Mouse (Mus musculus) lung, adult 2 months (tissue): Measurements from ENCODE around the gene Shc3. TPM values are rescaled to one million over a fixed set of nuclear protein-coding genes. Genes with fewer than 3 reads are reported as not detected.

Source experiments
- DNase-seq: peaks from one replicate; pipeline ENCODE4 v3.0.0; 2022
- H3K4me1 ChIP-seq: fragments of 200-500 bp; 2 replicates; pipeline ENCODE4 v1.6.1; 2011; ENCODE audit warnings: low read length; ENCODE audit not compliant: control insufficient read depth, insufficient read depth
- H3K4me3 ChIP-seq: fragments of 200-500 bp; replicated peaks from 2 replicates; pipeline ENCODE3; 2011; ENCODE audit warnings: low read depth, mild to moderate bottlenecking, control low read depth, low read length; ENCODE audit errors: extremely low read depth
- CTCF ChIP-seq: fragments of 200-500 bp; IDR thresholded peaks from 2 replicates; pipeline ENCODE4 v1.5.1; 2011; ENCODE audit warnings: mild to moderate bottlenecking, low read length, control low read depth; ENCODE audit not compliant: insufficient read depth
- POLR2A ChIP-seq: fragments of 200-500 bp; IDR thresholded peaks from 2 replicates; pipeline ENCODE4 v1.6.1; 2011; ENCODE audit warnings: low read depth, mild to moderate bottlenecking, control low read depth, low read length, borderline replicate concordance; ENCODE audit errors: extremely low read depth
- WGBS: fragments of 180-500 bp; shearing (Covaris S2); methylation state at CpG from one replicate; pipeline ENCODE4 v1.1.7; 2018; 5-methylcytosine and 5-hydroxymethylcytosine counted together
- polyA plus RNA-seq: library from polyadenylated mRNA; depleted of rRNA; stranded (reverse); fragments of >200 nt; gene quantifications from 2 replicates; pipeline ENCODE4 v1.2.3, GENCODE M21; 2012

Gene Shc3
- polyA plus RNA-seq, 1 experiment, result 0.45 TPM

DNA sequence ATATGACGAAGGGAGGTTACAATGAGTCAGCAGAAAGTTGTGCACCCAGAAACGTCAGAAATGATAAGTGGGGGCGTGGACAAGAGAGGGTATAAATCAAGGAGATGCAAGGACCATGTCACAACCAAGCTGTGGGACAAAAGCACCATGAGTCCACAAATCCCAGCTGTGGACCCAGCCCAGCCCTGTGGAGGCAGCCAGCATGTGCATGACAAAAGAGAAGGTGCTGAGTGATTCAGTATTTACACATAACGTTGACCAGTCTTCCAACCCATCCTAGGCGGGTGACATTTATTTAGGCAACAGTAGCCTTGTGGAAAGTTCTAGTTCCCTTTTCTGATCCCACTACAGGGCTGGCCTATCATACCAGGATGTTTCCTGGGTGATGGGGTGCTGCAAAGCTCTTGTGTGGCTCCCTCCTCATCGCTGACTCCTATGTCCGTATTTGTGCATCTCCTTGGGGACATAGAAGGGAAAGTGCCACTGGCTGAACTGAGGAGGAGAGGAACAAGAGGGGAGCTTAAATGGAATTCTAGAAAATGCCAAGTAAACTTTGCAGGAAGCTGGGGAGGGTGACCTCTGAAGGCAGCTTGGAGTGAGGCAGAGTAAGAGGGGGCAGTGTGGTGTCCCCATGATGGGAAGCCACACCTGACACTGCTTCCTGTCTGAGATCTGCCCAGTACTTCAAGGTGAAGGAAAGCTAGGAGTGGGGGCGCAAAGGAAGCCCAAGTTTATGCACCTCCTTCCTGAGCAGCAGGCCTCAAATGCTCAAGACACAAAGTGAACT lies 77.4 kb downstream of the Shc3 start:
- Histone ChIP-seq H3K4me1 (no peaks in the 10 kb centered on the region), H3K4me3 (no peak overlapping the region)
- TF ChIP-seq CTCF, result no peak
- TF ChIP-seq POLR2A, result no peak
- DNase-seq, result no peak
- WGBS, result 49% methylated on average over 8 of the region's 8 CpGs

DNA sequence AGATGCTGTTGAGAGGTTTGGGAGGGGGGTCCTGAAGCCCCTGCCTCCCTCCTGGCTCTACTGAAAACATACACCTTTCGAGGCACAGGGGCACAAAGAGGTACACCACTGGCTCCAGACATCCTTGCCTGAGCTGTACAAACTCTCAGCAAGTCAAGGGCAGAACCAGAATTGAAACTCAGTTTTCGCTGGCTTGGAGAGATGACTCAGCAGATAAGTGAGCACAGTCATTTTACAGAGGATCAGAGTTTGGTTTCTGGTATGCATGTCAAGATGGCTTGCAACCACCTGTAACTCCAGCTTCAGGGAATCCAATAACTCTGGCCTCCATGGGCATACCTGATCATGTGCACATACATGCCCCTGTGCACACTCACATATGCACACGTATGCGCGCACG lies 79.0 kb downstream of the Shc3 start:
- no peaks in the 10 kb centered on the region for H3K4me1 ChIP-seq
- WGBS, result 85% methylated on average over 6 of the region's 6 CpGs
- H3K4me3 ChIP-seq, result no peak overlapping the region
- no peak for DNase-seq
- TF ChIP-seq POLR2A (no peak), CTCF (no peak)

DNA sequence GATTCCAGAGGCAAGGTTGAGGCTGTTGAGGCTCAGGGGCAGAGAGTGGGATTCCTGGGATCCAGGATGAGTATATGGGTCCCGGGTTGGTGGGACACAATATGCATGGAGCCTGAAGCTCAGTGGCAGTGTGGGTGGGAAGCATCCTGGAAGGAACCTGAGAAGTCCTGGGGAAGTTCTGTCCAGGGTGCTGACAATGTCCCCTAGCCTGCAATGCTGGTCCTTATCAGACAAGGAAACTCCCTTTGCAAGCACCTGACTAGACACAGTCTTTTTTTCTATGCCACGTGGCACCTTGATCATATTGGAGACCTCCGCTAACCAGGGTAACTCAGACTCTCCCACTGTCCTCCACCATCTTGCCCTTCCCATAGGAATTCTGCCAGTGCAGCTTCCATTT lies 80.3 kb downstream of the Shc3 start:
- Histone ChIP-seq H3K4me1 (no peaks in the 10 kb centered on the region), H3K4me3 (no peak overlapping the region)
- no peak for DNase-seq
- TF ChIP-seq POLR2A (no peak), CTCF (no peak)
- WGBS, result 63% methylated on average over 3 of the region's 3 CpGs

DNA sequence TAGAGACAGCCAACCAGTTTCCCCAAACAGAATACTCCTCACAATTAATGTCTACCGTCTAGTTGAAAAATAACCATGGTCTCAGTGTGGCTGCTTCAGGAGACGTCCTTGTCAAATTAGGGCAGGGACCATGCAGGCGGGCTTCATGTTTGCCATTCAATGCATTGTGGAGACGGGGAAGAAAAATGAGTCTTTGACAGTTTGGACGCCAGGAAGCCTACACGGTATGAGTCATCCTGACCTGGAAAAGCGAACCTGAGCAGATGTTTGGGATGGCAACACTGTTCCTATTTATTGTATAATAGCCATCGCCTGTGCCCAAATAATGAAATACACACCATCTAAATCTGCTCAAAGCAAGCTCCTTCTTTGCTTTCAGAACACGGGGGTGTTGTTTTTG lies 83.9 kb downstream of the Shc3 start:
- DNase-seq, result no peak
- 60% methylated on average over 9 of the region's 9 CpGs for WGBS

DNA sequence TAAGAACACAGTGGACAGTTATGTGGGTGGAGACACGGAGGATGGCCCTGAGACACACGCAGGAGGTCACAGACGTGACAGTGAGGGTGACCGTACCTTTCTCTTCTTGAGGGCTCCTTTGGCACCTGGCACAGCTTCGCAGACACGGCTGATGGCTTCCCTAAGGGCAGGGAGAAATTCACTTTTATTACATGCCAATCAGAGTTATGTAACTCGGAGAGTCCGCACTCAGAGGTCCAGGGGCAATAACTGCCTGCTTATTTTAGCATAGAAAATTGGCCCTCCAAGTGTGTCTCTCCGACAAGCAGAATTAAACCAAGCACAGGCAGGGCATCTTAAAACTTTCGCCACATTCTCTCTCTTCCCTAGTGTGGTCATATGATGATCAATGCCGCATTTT lies 86.4 kb downstream of the Shc3 start:
- Histone ChIP-seq H3K4me1 (no peaks in the 10 kb centered on the region), H3K4me3 (no peak overlapping the region)
- 85% methylated on average over 11 of the region's 11 CpGs for WGBS
- no peak for TF ChIP-seq POLR2A
- TF ChIP-seq CTCF, result no peak
- DNase-seq, result no peak

More for the DNA sequence above, 83.9 kb downstream of the Shc3 start:
- no peaks in the 10 kb centered on the region for H3K4me1 ChIP-seq
- TF ChIP-seq CTCF (no peak), POLR2A (no peak)
- no peak overlapping the region for H3K4me3 ChIP-seq

DNA sequence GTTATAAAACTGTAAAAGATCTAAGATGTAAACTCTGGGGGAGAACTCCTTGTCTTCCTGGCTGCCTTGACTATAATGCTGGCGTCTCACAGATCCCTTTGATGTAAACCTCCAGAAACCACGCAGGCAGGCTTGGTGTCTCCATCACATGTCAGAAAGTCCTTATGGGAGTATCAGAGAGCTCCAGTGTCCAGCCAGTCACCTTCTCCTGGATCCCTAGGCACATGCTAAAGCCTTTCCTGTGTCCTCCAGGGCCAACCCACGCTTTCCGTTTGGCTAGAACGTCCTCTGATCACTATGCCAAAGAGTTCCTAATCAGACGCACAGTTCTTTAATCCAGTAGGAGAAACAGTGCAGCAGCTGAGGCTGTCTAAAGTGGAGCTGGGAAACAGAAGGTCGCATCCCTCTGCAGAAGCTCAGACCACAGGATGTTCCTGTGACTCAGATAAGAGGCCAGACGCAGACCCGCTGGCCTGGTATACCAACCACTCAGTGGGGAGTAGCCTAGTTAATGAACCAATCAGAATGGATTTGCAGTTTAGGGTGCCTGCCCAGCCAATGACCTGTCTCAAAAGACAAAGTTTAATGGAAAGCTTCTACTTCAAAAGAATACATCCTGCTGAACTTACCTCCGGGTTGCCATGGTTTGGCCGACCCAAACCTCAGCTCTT lies 88.7 kb downstream of the Shc3 start:
- Histone ChIP-seq H3K4me3 (no peak overlapping the region), H3K4me1 (no peaks in the 10 kb centered on the region)
- TF ChIP-seq POLR2A (no peak), CTCF (no peak)
- WGBS, result 63% methylated on average over 11 of the region's 11 CpGs
- DNase-seq, result no peak

DNA sequence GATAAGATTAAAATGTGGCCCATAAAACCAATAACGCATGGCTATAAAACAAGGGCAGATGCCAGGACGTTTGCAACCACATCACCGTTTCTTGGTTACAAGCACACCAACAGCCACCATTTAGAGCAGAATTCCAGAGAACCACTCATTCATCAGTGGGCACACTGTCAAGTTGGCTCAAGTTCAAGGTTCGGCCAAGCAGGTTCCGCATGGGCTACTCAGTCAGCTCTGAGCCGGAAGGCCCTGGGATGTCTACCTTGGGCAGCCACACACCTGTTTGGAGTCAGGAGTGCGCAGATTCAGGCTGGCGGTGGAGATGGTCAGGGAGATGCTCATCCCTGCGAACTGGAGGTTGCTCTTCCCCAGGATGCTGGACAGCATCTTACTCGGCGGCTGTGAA lies 89.4 kb downstream of the Shc3 start:
- TF ChIP-seq CTCF (no peak), POLR2A (no peak)
- 77% methylated on average over 11 of the region's 11 CpGs for WGBS

DNA sequence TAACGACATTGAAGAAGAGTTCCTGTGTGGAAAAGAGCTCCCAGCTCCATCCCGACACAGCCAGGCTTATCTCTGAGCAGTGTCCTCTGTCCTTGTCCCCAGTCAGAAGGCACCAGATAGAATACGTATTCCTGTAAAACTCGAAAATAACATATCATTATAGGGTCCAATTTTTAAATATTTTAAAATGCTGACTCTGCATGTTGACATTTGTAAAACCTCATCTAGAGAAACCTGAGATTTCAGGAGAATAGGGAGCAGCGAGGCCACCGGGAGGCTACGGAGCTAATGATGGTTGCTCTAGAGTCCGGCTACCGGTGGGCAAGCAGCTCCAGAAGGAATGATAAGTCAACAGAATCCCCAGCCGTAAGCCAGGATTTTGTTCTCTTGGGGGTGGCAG lies 92.2 kb downstream of the Shc3 start:
- TF ChIP-seq POLR2A, result no peak
- no peak for TF ChIP-seq CTCF
- WGBS, result 75% methylated on average over 10 of the region's 10 CpGs
- no peak for DNase-seq
- no peak overlapping the region for H3K4me3 ChIP-seq
- no peaks in the 10 kb centered on the region for H3K4me1 ChIP-seq

More for the DNA sequence above, 89.4 kb downstream of the Shc3 start:
- Histone ChIP-seq H3K4me1 (no peaks in the 10 kb centered on the region), H3K4me3 (no peak overlapping the region)
- DNase-seq, result no peak

DNA sequence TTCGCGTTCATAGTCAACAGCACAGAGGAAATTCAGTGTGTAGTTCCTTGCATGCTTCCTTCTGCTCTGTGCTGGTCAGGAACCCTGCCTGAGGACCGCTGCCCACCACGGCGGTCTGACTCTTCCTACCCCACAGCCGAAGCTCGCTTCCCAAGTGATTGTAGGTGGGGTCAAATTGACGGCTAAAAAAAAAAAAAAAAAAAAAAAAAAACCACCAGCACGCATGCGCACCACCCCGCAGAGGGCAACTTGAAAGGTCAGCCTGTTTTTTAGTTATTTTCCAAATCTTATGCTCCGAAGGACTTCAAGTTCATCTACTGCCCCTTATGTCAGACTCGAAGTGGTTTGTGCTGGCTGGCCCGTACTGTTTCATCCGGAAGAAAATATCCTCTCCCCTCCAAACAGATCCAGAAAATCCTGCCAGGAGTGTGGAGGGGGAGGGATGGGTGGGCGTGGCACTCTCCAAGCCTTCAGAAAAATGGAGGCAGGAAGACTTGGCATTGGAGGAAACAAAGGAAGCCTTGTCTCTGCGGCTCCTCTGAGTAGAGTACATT lies 100.4 kb downstream of the Shc3 start:
- H3K4me1 ChIP-seq, result no peaks in the 10 kb centered on the region
- 54% methylated on average over 17 of the region's 17 CpGs for WGBS
- DNase-seq, result no peak
- no peak overlapping the region for H3K4me3 ChIP-seq
- TF ChIP-seq CTCF, result no peak
- TF ChIP-seq POLR2A, result no peak
